Mouse (Mus musculus): ENCODE results near the gene Amhr2.

DNA sequence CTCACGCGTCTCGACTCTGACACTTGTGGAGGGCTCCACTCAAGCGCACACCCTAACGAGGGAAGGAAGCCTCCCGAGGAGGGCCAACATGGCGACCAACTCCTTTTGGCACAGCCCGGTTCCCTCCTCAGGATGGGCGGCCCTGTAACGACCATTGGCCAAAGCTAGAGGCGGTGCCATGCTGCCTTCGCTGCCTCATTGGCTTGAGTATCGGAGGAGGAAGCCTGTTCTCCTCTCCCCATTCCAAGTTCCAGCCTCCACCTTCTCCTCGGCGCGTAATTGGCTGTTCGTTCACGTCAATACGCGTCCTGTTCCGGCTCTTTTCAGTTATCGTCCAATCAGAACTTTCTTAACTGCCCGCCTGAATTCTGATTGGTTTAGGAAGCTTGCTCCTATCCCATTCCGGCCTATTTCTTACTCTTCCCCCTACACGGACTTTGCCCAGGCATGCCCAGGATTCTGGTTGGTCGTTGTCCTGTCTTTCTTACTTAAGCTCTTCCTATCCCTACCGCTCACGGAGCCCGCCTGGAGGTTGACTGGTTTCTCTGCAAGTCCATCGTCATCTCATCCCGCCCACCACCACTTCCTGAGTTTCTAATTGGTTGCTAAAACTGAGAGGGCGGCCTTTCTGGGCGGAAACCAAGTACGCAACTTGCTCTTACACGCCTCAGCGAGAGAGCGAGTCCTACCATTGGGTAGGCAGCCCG is 39.5 kb upstream of the Amhr2 start, which contains the start of gene Sp1:
- TF ChIP-seq CTCF (IDR thresholded peaks at IDR 0.05; ENCODE audit: control insufficient read depth, insufficient read depth, low read length) (no peak), POLR2A (IDR thresholded peaks at IDR 0.05; ENCODE audit: borderline replicate concordance, control insufficient read depth, low read depth, low read length) (peak; percentile 100)

Data from bone marrow, adult 2 months (tissue).